8 mouse cellular contexts compared by ENCODE assay signal in the genomic region with DNA sequence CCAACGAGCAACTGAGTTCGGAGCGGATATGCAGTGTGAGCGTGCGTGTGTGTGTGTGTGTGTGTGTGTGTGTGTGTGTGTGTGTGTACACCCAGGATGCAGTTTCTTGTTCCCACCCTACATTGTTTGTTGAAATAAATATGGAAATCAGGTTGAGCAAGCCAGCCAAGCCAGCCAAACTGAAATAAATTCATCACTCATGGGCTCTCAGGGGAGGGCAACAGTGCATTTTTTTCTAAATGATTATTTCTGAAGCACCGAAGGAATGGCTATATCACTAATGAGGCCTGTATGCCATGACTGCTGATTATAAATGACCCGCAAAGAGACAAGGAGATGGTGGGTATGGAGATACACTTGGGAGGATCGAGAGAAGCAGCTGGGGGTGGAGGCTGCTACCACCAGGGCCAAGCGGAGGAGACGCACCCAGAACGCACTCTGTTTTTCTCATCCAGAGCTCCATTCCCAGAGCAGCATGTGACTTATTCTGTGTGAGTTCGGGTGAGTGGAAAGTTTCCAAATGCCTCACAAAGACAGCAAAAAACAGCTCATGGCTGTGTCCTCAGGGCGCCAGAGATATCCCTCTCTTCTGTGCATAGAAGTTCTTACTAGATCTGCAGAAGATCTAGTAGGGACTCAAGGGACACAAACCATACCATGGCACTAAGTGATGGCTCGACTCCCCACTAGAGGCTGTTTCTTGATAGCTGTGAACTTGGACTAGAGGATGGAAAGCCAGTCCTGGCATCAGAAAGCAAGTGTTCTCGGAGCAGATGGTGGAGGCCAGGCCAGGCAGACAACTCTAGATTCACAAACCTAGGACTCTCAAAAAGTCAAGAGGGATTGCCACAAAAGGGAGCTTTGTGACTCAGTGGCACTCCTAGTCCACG.
A peak's percentile ranks its signal among the peaks of the same experiment; 100 is the strongest.
DNase-seq lines count a peak whose midpoint lies in the region; ATAC-seq and TF ChIP-seq lines count a peak whose summit lies in the region.

No protein-coding gene starts in this region.

- H3K36me3 ChIP-seq in midbrain, embryonic 16.5 days (ENCODE audit: control insufficient read depth, insufficient read depth, low read length): no peaks in the 10 kb centered on the region
- no peaks in the 10 kb centered on the region for H3K36me3 ChIP-seq in liver, postnatal 0 days (replicated peaks; ENCODE audit: insufficient read depth, low read length)

- no peak overlapping the region for H3K4me3 ChIP-seq in midbrain, embryonic 16.5 days (ENCODE audit: low read depth, low read length)
- H3K4me3 ChIP-seq in liver, postnatal 0 days (ENCODE audit: low read depth, low read length): no peak overlapping the region

- peak; percentile 34 to 74 for DNase-seq in layer of hippocampus, adult 18-20 months (ENCODE audit: low spot score in 2 of 2)
- no peak for DNase-seq in layer of hippocampus, postnatal 10 days (ENCODE audit: low spot score in 2 of 2)
- DNase-seq in cerebellum, adult 9-11 months: peak; percentile 70
- peak; percentile 3 for DNase-seq in heart, postnatal 25 days (ENCODE audit: low spot score)
- no peak for DNase-seq in thymus, postnatal 25 days
- no peak for DNase-seq in liver, postnatal 0 days

- no peak overlapping the region for H3K9ac ChIP-seq in midbrain, embryonic 16.5 days (ENCODE audit: low read depth, low read length)
- no peak overlapping the region for H3K9ac ChIP-seq in liver, postnatal 0 days (replicated peaks)

- no peak for TF ChIP-seq CTCF in liver, postnatal 0 days (IDR thresholded peaks at IDR 0.05; ENCODE audit: low read depth)

- peak overlapping the region; percentile 69 for H3K27ac ChIP-seq in midbrain, embryonic 16.5 days (ENCODE audit: low read length)
- H3K27ac ChIP-seq in liver, postnatal 0 days (ENCODE audit: low read depth): no peak overlapping the region

- no peaks in the 10 kb centered on the region for H3K9me3 ChIP-seq in midbrain, embryonic 16.5 days (replicated peaks; ENCODE audit: control insufficient read depth, low read length, poor library complexity, severe bottlenecking)
- no peaks in the 10 kb centered on the region for H3K9me3 ChIP-seq in liver, postnatal 0 days (ENCODE audit: low read length)

- no peak overlapping the region for H3K4me2 ChIP-seq in midbrain, embryonic 16.5 days (ENCODE audit: low read length)
- H3K4me2 ChIP-seq in liver, postnatal 0 days (ENCODE audit: low read depth, low read length): no peak overlapping the region

- 58% methylated on average over 16 of the region's 16 CpGs for WGBS in midbrain, embryonic 16.5 days
- WGBS in liver, postnatal 0 days (ENCODE audit: insufficient replicate concordance): 85% methylated on average over 16 of the region's 16 CpGs

- TF ChIP-seq EP300 in liver, postnatal 0 days (IDR thresholded peaks at IDR 0.05; ENCODE audit: low read depth): no peak

- intact Hi-C loops in heart, postnatal 25 days (cut with DNase I): no loop called here

- peak; percentile 30; the same call in 1 of the 2 replicates for ATAC-seq in midbrain, embryonic 16.5 days
- no peak for ATAC-seq in erythroid progenitor cell, adult 5-6 weeks (replicated peaks; ENCODE audit: low FRiP score, poor library complexity, severe bottlenecking)
- ATAC-seq in liver, postnatal 0 days: no peak

- H3K27me3 ChIP-seq in midbrain, embryonic 16.5 days (ENCODE audit: control insufficient read depth, insufficient read depth, low read depth, low read length): no peaks in the 10 kb centered on the region
- H3K27me3 ChIP-seq in liver, postnatal 0 days (ENCODE audit: insufficient read depth, low read length): no peaks in the 10 kb centered on the region

- peaks cover 29% of the 10 kb centered on the region for H3K4me1 ChIP-seq in midbrain, embryonic 16.5 days (ENCODE audit: control insufficient read depth, insufficient read depth, low read length)
- peaks cover 19% of the 10 kb centered on the region for H3K4me1 ChIP-seq in liver, postnatal 0 days (ENCODE audit: insufficient read depth)

Comparison
In these comparisons a context has a peak if more than half of its experiments do, and no peak if none do; other contexts are left out.
1. DNase-seq: peak in layer of hippocampus, adult 18-20 months (2 of 2), cerebellum, adult 9-11 months (single experiment) and heart, postnatal 25 days (single experiment); none in layer of hippocampus, postnatal 10 days (0 of 2), thymus, postnatal 25 days (single experiment) and liver, postnatal 0 days (single experiment).